Mouse (Mus musculus) heart, embryonic 16.5 days (tissue): Measurements from ENCODE around the gene Rptor. TPM values are rescaled to one million over a fixed set of nuclear protein-coding genes. Genes with fewer than 3 reads are reported as not detected.

Source experiments
- ATAC-seq: fragments of 200-750 bp; cut with Nextera tagmentation; replicated peaks from 2 replicates; pipeline ENCODE4 v1.8.0; 2017; ENCODE audit warnings: moderate number of reproducible peaks; ENCODE audit not compliant: insufficient read depth, low FRiP score; ENCODE audit errors: extremely low read depth
- H3K27ac ChIP-seq: fragments of 300-500 bp; sonication (generic); 2 replicates; pipeline ENCODE4 v1.5.1; 2014; ENCODE audit warnings: mild to moderate bottlenecking, low read length, control low read depth, moderate library complexity
- H3K27me3 ChIP-seq: fragments of 300-500 bp; sonication (generic); 2 replicates; pipeline ENCODE4 v1.6.1; 2014; ENCODE audit warnings: low read length, mixed read lengths; ENCODE audit not compliant: control insufficient read depth, insufficient read depth
- H3K36me3 ChIP-seq: fragments of 300-500 bp; sonication (generic); 2 replicates; pipeline ENCODE4 v1.6.1; 2014; ENCODE audit not compliant: control insufficient read depth, insufficient read depth
- H3K4me1 ChIP-seq: fragments of 300-500 bp; sonication (generic); 2 replicates; pipeline ENCODE4 v1.6.1; 2014; ENCODE audit warnings: low read length, mixed read lengths; ENCODE audit not compliant: control insufficient read depth, insufficient read depth
- H3K4me2 ChIP-seq: fragments of 300-500 bp; sonication (generic); 2 replicates; pipeline ENCODE4 v1.6.1; 2014; ENCODE audit warnings: low read depth, mild to moderate bottlenecking, control low read depth, low read length
- H3K4me3 ChIP-seq: fragments of 300-500 bp; sonication (generic); 2 replicates; pipeline ENCODE4 v1.5.1; 2014; ENCODE audit warnings: mild to moderate bottlenecking, control low read depth, low read length
- H3K9ac ChIP-seq: fragments of 300-500 bp; sonication (generic); 2 replicates; pipeline ENCODE4 v1.6.1; 2014; ENCODE audit warnings: low read length, control low read depth
- H3K9me3 ChIP-seq: fragments of 300-500 bp; sonication (generic); replicated peaks from 2 replicates; pipeline ENCODE4 v1.6.1; 2016; ENCODE audit warnings: low read length; ENCODE audit not compliant: control insufficient read depth
- WGBS: fragments of 180-500 bp; shearing (Covaris S2); extraction: QIAGEN DNeasy Blood & Tissue Kit; methylation state at CpG from one replicate; pipeline ENCODE4 v1.1.7; 2014; 5-methylcytosine and 5-hydroxymethylcytosine counted together
- polyA plus RNA-seq: library from polyadenylated mRNA; unstranded; fragments of >200 nt; fragmentation: Nextera tagmentation; extraction: Ambion mirVana; gene quantifications from 2 replicates; pipeline ENCODE4 v1.2.1, GENCODE M21; 2015

Gene Rptor
- polyA plus RNA-seq, 1 experiment from 2014 or later, result 7.0 TPM

DNA sequence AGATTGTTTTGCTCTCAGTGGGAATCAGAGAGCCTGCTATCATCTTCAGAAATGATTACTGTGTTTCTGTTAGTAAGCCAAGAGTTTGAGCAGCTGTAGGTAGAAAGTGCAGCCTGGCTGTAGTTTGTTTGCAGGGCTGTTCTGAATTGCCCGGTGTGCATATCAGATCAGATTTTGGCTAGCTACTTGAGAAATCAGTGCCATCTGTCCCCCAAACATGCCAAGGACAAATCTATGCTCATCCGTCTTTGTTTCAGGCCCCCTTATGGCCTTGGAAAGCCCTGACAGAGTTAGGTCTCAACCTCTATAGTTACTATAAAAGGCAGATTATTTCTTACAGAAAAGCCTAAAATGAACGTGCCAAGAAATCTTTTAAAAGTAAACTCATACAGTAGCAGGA is 244.9 kb downstream of the Rptor start:
- 72% methylated on average over 3 of the region's 3 CpGs for WGBS
- no peak overlapping the region for H3K4me3 ChIP-seq

GRCm38 (mm10) chr11:119848189-119848588 is 245.5 kb downstream of the Rptor start:
- no peaks in the 10 kb centered on the region for H3K9me3 ChIP-seq
- H3K36me3 ChIP-seq, result peaks cover 25% of the 10 kb centered on the region
- no peak overlapping the region for H3K4me2 ChIP-seq
- peak; percentile 45; the same call in 1 of the 2 replicates for ATAC-seq
- WGBS, result 78% methylated on average over 5 of the region's 5 CpGs
- H3K4me3 ChIP-seq, result no peak overlapping the region
- H3K4me1 ChIP-seq, result no peaks in the 10 kb centered on the region
- no peak overlapping the region for H3K9ac ChIP-seq
- no peaks in the 10 kb centered on the region for H3K27me3 ChIP-seq
- no peak overlapping the region for H3K27ac ChIP-seq

More for the DNA sequence above, 244.9 kb downstream of the Rptor start:
- Histone ChIP-seq H3K36me3 (peaks cover 25% of the 10 kb centered on the region), H3K4me1 (no peaks in the 10 kb centered on the region), H3K9ac (no peak overlapping the region), H3K9me3 (no peaks in the 10 kb centered on the region), H3K27me3 (no peaks in the 10 kb centered on the region), H3K4me2 (no peak overlapping the region), H3K27ac (no peak overlapping the region; the same call in 1 of the 2 replicates)
- no peak for ATAC-seq

- H3K9ac ChIP-seq, result no peak overlapping the region
- H3K27me3 ChIP-seq, result no peaks in the 10 kb centered on the region
- H3K36me3 ChIP-seq, result peaks cover 19% of the 10 kb centered on the region
- peak overlapping the region; percentile 66 for H3K27ac ChIP-seq
- no peak overlapping the region for H3K4me3 ChIP-seq
- peak; percentile 45; the same call in 1 of the 2 replicates for ATAC-seq
- H3K9me3 ChIP-seq, result no peaks in the 10 kb centered on the region
- H3K4me2 ChIP-seq, result peak overlapping the region; percentile 4; the same call in 1 of the 2 replicates
- H3K4me1 ChIP-seq, result no peaks in the 10 kb centered on the region
- 66% methylated on average over 7 of the region's 7 CpGs for WGBS
Observed at GRCm38 (mm10) chr11:119855999-119856398, 253.3 kb downstream of the Rptor start.

- ATAC-seq, result no peak
- Histone ChIP-seq H3K9ac (no peak overlapping the region), H3K4me1 (no peaks in the 10 kb centered on the region), H3K36me3 (peaks cover 15% of the 10 kb centered on the region), H3K4me2 (no peak overlapping the region), H3K4me3 (no peak overlapping the region), H3K27me3 (no peaks in the 10 kb centered on the region), H3K9me3 (no peaks in the 10 kb centered on the region), H3K27ac (no peak overlapping the region)
- 84% methylated on average over 8 of the region's 8 CpGs for WGBS
Observed at GRCm38 (mm10) chr11:119862523-119863299, 260.0 kb downstream of the Rptor start.

DNA sequence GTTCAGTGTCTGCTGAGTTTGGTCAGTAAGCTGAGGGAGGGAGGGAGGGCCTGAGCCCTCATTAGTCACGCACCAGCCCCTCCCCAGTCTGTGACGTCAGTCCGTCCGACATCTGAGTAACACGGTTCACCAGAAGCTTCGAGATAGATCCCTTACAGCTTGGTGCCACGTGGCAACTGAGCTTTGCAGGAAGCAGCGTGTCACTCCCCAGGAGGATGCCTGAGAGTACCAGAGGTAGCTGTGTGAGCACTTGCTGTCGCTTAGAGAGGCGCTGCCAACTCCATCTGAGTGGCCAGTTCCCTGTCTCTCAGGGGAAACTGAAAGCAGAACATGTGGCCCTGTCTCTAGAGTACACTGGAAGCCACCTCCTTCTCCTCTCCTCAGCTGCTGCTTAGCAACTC is 260.7 kb downstream of the Rptor start:
- Histone ChIP-seq H3K9me3 (no peaks in the 10 kb centered on the region), H3K4me2 (peak overlapping the region; percentile 35; the same call in 1 of the 2 replicates), H3K9ac (no peak overlapping the region), H3K27ac (peak overlapping the region; percentile 25; the same call in 1 of the 2 replicates), H3K27me3 (no peaks in the 10 kb centered on the region), H3K4me1 (no peaks in the 10 kb centered on the region), H3K36me3 (peaks cover 14% of the 10 kb centered on the region), H3K4me3 (no peak overlapping the region)
- peak; percentile 44; the same call in 1 of the 2 replicates for ATAC-seq
- 36% methylated on average over 10 of the region's 10 CpGs for WGBS

GRCm38 (mm10) chr11:119866837-119867236 is 264.1 kb downstream of the Rptor start:
- no peak overlapping the region for H3K4me2 ChIP-seq
- no peaks in the 10 kb centered on the region for H3K4me1 ChIP-seq
- WGBS, result 86% methylated on average over 6 of the region's 6 CpGs
- H3K27me3 ChIP-seq, result no peaks in the 10 kb centered on the region
- no peak overlapping the region for H3K27ac ChIP-seq
- peaks cover 18% of the 10 kb centered on the region for H3K36me3 ChIP-seq
- H3K9me3 ChIP-seq, result no peaks in the 10 kb centered on the region
- H3K4me3 ChIP-seq, result no peak overlapping the region
- H3K9ac ChIP-seq, result no peak overlapping the region
- ATAC-seq, result no peak

GRCm38 (mm10) chr11:119868138-119868537 is 265.4 kb downstream of the Rptor start:
- Histone ChIP-seq H3K4me1 (no peaks in the 10 kb centered on the region), H3K9me3 (no peaks in the 10 kb centered on the region), H3K4me3 (no peak overlapping the region), H3K9ac (no peak overlapping the region), H3K27me3 (no peaks in the 10 kb centered on the region), H3K4me2 (no peak overlapping the region), H3K36me3 (peaks cover 28% of the 10 kb centered on the region), H3K27ac (no peak overlapping the region)
- no peak for ATAC-seq
- 77% methylated on average over 3 of the region's 3 CpGs for WGBS

- Histone ChIP-seq H3K4me2 (no peak overlapping the region), H3K4me1 (no peaks in the 10 kb centered on the region), H3K27me3 (no peaks in the 10 kb centered on the region), H3K27ac (no peak overlapping the region), H3K9me3 (no peaks in the 10 kb centered on the region), H3K4me3 (no peak overlapping the region), H3K36me3 (peaks cover 28% of the 10 kb centered on the region), H3K9ac (no peak overlapping the region)
- WGBS, result 72% methylated on average over 4 of the region's 4 CpGs
- ATAC-seq, result no peak
Observed at GRCm38 (mm10) chr11:119868556-119868955, 265.9 kb downstream of the Rptor start.

GRCm38 (mm10) chr11:119871141-119871540 is 268.4 kb downstream of the Rptor start:
- H3K36me3 ChIP-seq, result peaks cover 30% of the 10 kb centered on the region
- no peak overlapping the region for H3K27ac ChIP-seq
- ATAC-seq, result no peak
- H3K27me3 ChIP-seq, result no peaks in the 10 kb centered on the region
- H3K4me1 ChIP-seq, result no peaks in the 10 kb centered on the region
- H3K4me3 ChIP-seq, result no peak overlapping the region
- H3K4me2 ChIP-seq, result no peak overlapping the region
- H3K9ac ChIP-seq, result no peak overlapping the region
- no peaks in the 10 kb centered on the region for H3K9me3 ChIP-seq
- WGBS, result 76% methylated on average over 7 of the region's 7 CpGs
